ENCODE assay signal across 11 mouse cellular contexts in the genomic region with DNA sequence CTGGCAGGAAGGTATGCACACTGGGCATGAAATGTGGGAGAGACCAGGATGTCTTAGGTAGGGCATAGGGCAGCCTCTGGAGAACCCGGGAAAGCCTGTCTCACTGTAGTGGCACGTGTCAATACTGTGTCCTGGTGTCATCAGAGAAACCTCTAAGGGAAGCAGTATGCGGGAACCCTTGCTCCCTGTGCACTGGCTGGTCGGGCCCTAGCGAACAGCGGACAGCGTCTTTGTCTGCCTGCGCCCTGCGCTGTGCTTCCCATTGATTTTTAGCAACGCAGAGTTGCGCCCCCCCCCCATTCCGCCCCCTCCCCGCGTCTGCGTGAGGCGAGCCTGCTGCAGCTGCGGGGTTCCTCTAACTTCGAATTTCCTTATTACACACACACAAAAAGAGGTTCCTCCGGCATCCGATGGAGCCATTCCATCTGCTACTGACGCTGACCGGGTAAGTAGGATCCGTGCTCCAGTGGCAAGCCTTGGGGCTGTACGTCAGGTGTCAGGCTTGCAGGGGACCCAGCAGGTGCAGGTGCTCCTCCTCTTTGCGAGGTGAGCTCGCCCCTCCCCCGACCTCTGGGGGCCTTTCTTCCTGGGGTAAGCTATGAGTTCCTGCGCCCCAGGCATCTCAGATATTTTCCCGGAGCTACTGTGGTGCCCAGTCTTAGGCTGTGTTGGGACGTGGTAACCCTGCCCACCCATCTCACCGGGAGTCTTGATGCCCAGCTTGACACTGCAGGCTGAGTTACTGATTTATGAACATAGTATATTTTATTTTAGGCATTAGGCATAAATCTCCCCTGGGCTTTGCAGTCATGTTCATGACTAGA.
DNase-seq lines count a peak whose midpoint lies in the region; ATAC-seq lines count a peak whose summit lies in the region.
"Had no signal": no experiment of that assay in that cellular context is flagged by ENCODE, and none has a peak within 500 bp of the region (broad histone marks: within the 10 kb centered on the region; RNA-seq: fewer than 3 reads in every experiment).

No protein-coding gene starts in this region.

- peaks cover 39% of the 10 kb centered on the region for H3K27me3 ChIP-seq in lung, embryonic 15.5 days
- H3K27me3 ChIP-seq in forebrain, embryonic 12.5 days: peaks cover 29% of the 10 kb centered on the region
- H3K27me3 ChIP-seq in limb, embryonic 13.5 days: peaks cover 60% of the 10 kb centered on the region

- peak overlapping the region; percentile 33; the same call in 1 of the 2 replicates for H3K4me2 ChIP-seq in lung, embryonic 15.5 days
- peak overlapping the region; percentile 57 for H3K4me2 ChIP-seq in forebrain, embryonic 12.5 days
- peak overlapping the region; percentile 52 for H3K4me2 ChIP-seq in limb, embryonic 13.5 days (replicated peaks)

- no peak overlapping the region for H3K4me3 ChIP-seq in lung, embryonic 15.5 days
- H3K4me3 ChIP-seq in forebrain, embryonic 12.5 days (replicated peaks): peak overlapping the region; percentile 35
- H3K4me3 ChIP-seq in limb, embryonic 13.5 days: peak overlapping the region; percentile 23
- H3K4me3 ChIP-seq: erythroblast, embryonic 14.5 days had no signal

- no peak for ATAC-seq in lung, embryonic 15.5 days (ENCODE audit: borderline replicate concordance, extremely low read depth, low FRiP score, low TSS enrichment)
- ATAC-seq in forebrain, embryonic 12.5 days (ENCODE audit: low FRiP score): peak; percentile 60
- no peak for ATAC-seq in limb, embryonic 13.5 days (ENCODE audit: low FRiP score, low read depth)
- no peak for ATAC-seq in megakaryocyte progenitor cell, adult 5-6 weeks (replicated peaks; ENCODE audit: poor library complexity)

- no peak for DNase-seq in lung, postnatal 4 days
- DNase-seq in retina, postnatal 1 day: peak; percentile 30
- no peak for DNase-seq in adipocyte (ENCODE audit: low spot score)
- no peak for DNase-seq in spleen, postnatal 4 days (ENCODE audit: low spot score in 2 of 2)
- DNase-seq: liver; thymus, postnatal 4 days had no signal

- H3K27ac ChIP-seq in lung, embryonic 15.5 days: no peak overlapping the region
- no peak overlapping the region for H3K27ac ChIP-seq in forebrain, embryonic 12.5 days
- H3K27ac ChIP-seq in limb, embryonic 13.5 days: no peak overlapping the region

- WGBS in lung, embryonic 15.5 days: 5% methylated on average over 31 of the region's 31 CpGs
- WGBS in forebrain, embryonic 12.5 days: 3% methylated on average over 31 of the region's 31 CpGs
- WGBS in limb, embryonic 13.5 days: 6% methylated on average over 30 of the region's 31 CpGs

- H3K36me3 ChIP-seq in lung, embryonic 15.5 days: no peaks in the 10 kb centered on the region
- H3K36me3 ChIP-seq in forebrain, embryonic 12.5 days (replicated peaks): no peaks in the 10 kb centered on the region
- H3K36me3 ChIP-seq in limb, embryonic 13.5 days: no peaks in the 10 kb centered on the region

- H3K9ac ChIP-seq in lung, embryonic 15.5 days: no peak overlapping the region
- peak overlapping the region; percentile 48 for H3K9ac ChIP-seq in forebrain, embryonic 12.5 days
- H3K9ac ChIP-seq in limb, embryonic 13.5 days: no peak overlapping the region

- no peaks in the 10 kb centered on the region for H3K9me3 ChIP-seq in lung, embryonic 15.5 days
- H3K9me3 ChIP-seq in forebrain, embryonic 12.5 days: no peaks in the 10 kb centered on the region
- H3K9me3 ChIP-seq in limb, embryonic 13.5 days: no peaks in the 10 kb centered on the region

- no peaks in the 10 kb centered on the region for H3K4me1 ChIP-seq in lung, embryonic 15.5 days
- H3K4me1 ChIP-seq in forebrain, embryonic 12.5 days: peaks cover 34% of the 10 kb centered on the region
- H3K4me1 ChIP-seq in limb, embryonic 13.5 days: peaks cover 25% of the 10 kb centered on the region
